Mouse (Mus musculus) monocyte, adult 2 months (primary cell): ENCODE data around the gene Bag5.

ENCODE experiments used
- DNase-seq, 2 experiments: peaks; one replicate each; pipeline ENCODE4 v3.0.0; 2022; ENCODE audit warnings: low spot score in 2 of 2, low read depth in 1 of 2

The Bag5 gene

GRCm38 (mm10) chr12:111699542-111699941, 13.5 kb downstream of the Bag5 start:
- DNase-seq, result no peak

GRCm38 (mm10) chr12:111698346-111698913, 14.6 kb downstream of the Bag5 start:
- no peak for DNase-seq

GRCm38 (mm10) chr12:111697708-111698107, 15.3 kb downstream of the Bag5 start:
- DNase-seq, result no peak

GRCm38 (mm10) chr12:111696239-111696638, 16.8 kb downstream of the Bag5 start:
- DNase-seq, result peak; percentile 20 to 52

GRCm38 (mm10) chr12:111694880-111695804, 17.9 kb downstream of the Bag5 start:
- DNase-seq, result no peak

GRCm38 (mm10) chr12:111694271-111694781, 18.7 kb downstream of the Bag5 start:
- DNase-seq, result no peak

- DNase-seq, result no peak
Observed at GRCm38 (mm10) chr12:111693341-111694270, 19.5 kb downstream of the Bag5 start.

GRCm38 (mm10) chr12:111692899-111693298, 20.2 kb downstream of the Bag5 start:
- DNase-seq, result no peak

- DNase-seq, result no peak
Observed at GRCm38 (mm10) chr12:111691346-111691872, 21.6 kb downstream of the Bag5 start.

- no peak for DNase-seq
Observed at GRCm38 (mm10) chr12:111689426-111689825, 23.6 kb downstream of the Bag5 start.

- DNase-seq, result no peak
Observed at GRCm38 (mm10) chr12:111688069-111688428, 25.0 kb downstream of the Bag5 start.

GRCm38 (mm10) chr12:111687350-111688068, 25.5 kb downstream of the Bag5 start:
- no peak for DNase-seq

GRCm38 (mm10) chr12:111686390-111686789, 26.7 kb downstream of the Bag5 start:
- no peak for DNase-seq

- DNase-seq, result no peak
Observed at GRCm38 (mm10) chr12:111682806-111683205, 30.3 kb downstream of the Bag5 start.

GRCm38 (mm10) chr12:111682003-111682402, 31.1 kb downstream of the Bag5 start:
- no peak for DNase-seq

GRCm38 (mm10) chr12:111681305-111681704, 31.8 kb downstream of the Bag5 start:
- no peak for DNase-seq

GRCm38 (mm10) chr12:111680661-111681060, 32.4 kb downstream of the Bag5 start:
- no peak for DNase-seq

GRCm38 (mm10) chr12:111678997-111679396, 34.1 kb downstream of the Bag5 start:
- no peak for DNase-seq

GRCm38 (mm10) chr12:111678670-111678933, 34.5 kb downstream of the Bag5 start:
- no peak for DNase-seq

- peak; percentile 53 to 77 for DNase-seq
Observed at GRCm38 (mm10) chr12:111677882-111678669, 35.0 kb downstream of the Bag5 start, which contains the start of gene Trmt61a. Trmt61a (plus strand) TSS chr12:111678105.
